Mouse (Mus musculus) bone marrow macrophage, adult 2 months (primary cell): ENCODE measurements around the gene Sorcs2. TPM values are rescaled to one million over a fixed set of nuclear protein-coding genes. Genes with fewer than 3 reads are reported as not detected.

Experiments
- H3K27ac ChIP-seq: 2 replicates; pipeline ENCODE4 v1.5.1; 2012; ENCODE audit warnings: low read depth, low read length; ENCODE audit not compliant: insufficient read depth
- H3K4me1 ChIP-seq: 2 replicates; pipeline ENCODE4 v1.6.1; 2012; ENCODE audit warnings: low read length; ENCODE audit not compliant: control insufficient read depth, insufficient read depth
- H3K4me3 ChIP-seq: 2 replicates; pipeline ENCODE4 v1.5.1; 2012; ENCODE audit warnings: mild to moderate bottlenecking, low read length, moderate library complexity; ENCODE audit not compliant: insufficient read depth
- CTCF ChIP-seq: IDR thresholded peaks from 2 replicates; pipeline ENCODE4 v1.5.1; 2012; ENCODE audit warnings: low read depth, mild to moderate bottlenecking, low read length, moderate library complexity
- POLR2A ChIP-seq: IDR thresholded peaks from 2 replicates; pipeline ENCODE4 v1.6.1; 2012; ENCODE audit warnings: mild to moderate bottlenecking, low read depth, low read length, borderline replicate concordance
- polyA plus RNA-seq: library from polyadenylated mRNA; stranded (reverse); fragments of >200 nt; gene quantifications from 2 replicates; pipeline ENCODE4 v1.2.4, GENCODE M21; 2012; ENCODE audit not compliant: missing spikeins, insufficient read depth, insufficient read length

Sorcs2 gene
- polyA plus RNA-seq, 1 experiment = 0.31 TPM

GRCm38 (mm10) chr5:36291191-36291590 lies 106.7 kb downstream of the Sorcs2 start:
- H3K4me3 ChIP-seq = no peak overlapping the region
- peak; percentile 26; the same call in 1 of the 2 replicates for TF ChIP-seq CTCF
- TF ChIP-seq POLR2A = no peak
- no peak overlapping the region for H3K27ac ChIP-seq
- H3K4me1 ChIP-seq = no peaks in the 10 kb centered on the region

DNA sequence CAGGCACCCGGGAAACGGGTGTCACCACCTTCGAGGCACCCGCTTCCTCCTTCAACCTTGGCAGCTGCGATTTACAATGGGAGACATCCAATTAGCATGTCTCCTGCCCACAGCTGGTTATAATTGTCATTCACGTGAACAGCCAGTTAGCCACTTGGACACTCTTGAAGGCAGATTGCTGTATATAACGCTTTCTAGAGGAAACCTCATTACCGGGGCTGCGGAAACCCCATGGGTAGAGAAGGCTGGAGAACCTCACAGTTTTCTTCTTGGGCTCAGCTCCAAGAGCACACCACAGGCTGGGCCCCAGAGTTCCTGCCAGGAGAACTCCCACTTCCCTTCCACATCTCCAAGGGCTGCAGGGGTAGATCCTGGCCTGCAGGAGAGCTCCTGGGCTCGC lies 112.5 kb downstream of the Sorcs2 start:
- no peaks in the 10 kb centered on the region for H3K4me1 ChIP-seq
- TF ChIP-seq CTCF (no peak), POLR2A (no peak)

GRCm38 (mm10) chr5:36279896-36280295 lies 118.0 kb downstream of the Sorcs2 start:
- Histone ChIP-seq H3K27ac (no peak overlapping the region), H3K4me3 (no peak overlapping the region), H3K4me1 (no peaks in the 10 kb centered on the region)
- TF ChIP-seq CTCF = no peak
- no peak for TF ChIP-seq POLR2A

More for the DNA sequence above, 112.5 kb downstream of the Sorcs2 start:
- Histone ChIP-seq H3K27ac (no peak overlapping the region), H3K4me3 (no peak overlapping the region)

DNA sequence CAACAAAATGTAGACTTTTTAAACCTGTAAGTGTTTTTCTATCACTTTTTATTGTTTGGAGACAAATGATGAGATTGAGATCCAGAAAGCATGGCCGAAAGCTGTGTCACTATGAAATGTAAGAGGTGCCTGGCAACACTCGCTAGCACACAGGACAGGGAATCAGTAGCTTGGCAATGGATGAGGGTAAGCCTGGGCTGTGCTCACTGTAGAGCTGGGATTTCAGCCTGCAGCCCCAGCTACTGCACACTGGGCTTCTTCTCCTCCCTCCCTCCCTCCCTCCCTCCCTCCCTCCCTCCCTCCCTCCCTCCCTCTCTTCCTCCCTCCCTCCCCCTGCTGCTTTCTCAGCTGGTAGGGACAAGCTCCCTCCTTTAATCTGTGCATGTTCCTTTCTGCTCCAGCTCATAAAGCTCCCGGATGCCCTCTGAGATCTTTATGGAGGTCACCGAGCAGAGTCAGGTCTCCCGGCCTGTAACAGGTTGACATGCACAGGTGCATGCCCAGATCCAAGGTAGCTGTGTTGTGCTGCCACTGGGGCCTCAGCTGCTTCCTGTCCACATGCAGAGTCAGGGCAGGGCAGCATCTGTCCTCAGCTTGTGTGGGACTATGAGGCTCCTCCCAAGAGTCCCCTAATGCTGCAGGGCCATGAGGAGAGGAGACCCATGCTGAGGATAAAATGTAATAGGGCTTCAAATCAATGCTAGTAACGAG lies 123.1 kb downstream of the Sorcs2 start:
- no peak overlapping the region for H3K4me3 ChIP-seq
- TF ChIP-seq CTCF = no peak
- no peak for TF ChIP-seq POLR2A
- no peak overlapping the region for H3K27ac ChIP-seq
- H3K4me1 ChIP-seq = no peaks in the 10 kb centered on the region

- no peak for TF ChIP-seq CTCF
- no peak for TF ChIP-seq POLR2A
- Histone ChIP-seq H3K27ac (no peak overlapping the region), H3K4me1 (no peaks in the 10 kb centered on the region), H3K4me3 (no peak overlapping the region)
Observed at GRCm38 (mm10) chr5:36267194-36267769, 130.7 kb downstream of the Sorcs2 start.

- Histone ChIP-seq H3K4me1 (no peaks in the 10 kb centered on the region), H3K4me3 (no peak overlapping the region), H3K27ac (no peak overlapping the region)
- TF ChIP-seq CTCF (no peak), POLR2A (no peak)
Observed at GRCm38 (mm10) chr5:36260862-36261261, 137.1 kb downstream of the Sorcs2 start.

DNA sequence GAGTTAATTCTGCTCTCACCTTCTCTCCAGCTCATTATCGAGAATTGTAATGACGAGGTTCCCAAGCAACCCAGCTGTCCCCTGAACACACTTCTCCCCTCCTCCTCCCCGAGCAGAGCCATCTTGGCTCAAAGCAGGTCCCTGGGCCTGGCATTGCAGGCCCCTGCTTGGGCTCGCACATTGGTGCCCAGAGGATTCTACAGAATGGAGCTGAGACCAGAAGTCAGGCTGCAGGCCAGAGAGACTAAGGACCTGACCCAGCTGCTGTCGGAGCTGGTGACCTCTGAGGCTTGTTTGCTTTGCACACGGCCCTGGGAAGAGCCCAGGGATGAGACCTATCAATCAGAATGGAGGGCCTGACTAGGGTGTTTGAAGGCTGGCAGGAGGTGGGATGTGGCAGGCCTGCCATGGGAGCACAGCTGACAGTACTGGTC lies 138.2 kb downstream of the Sorcs2 start:
- H3K27ac ChIP-seq = no peak overlapping the region
- no peak for TF ChIP-seq CTCF
- no peak for TF ChIP-seq POLR2A
- no peaks in the 10 kb centered on the region for H3K4me1 ChIP-seq
- H3K4me3 ChIP-seq = no peak overlapping the region

DNA sequence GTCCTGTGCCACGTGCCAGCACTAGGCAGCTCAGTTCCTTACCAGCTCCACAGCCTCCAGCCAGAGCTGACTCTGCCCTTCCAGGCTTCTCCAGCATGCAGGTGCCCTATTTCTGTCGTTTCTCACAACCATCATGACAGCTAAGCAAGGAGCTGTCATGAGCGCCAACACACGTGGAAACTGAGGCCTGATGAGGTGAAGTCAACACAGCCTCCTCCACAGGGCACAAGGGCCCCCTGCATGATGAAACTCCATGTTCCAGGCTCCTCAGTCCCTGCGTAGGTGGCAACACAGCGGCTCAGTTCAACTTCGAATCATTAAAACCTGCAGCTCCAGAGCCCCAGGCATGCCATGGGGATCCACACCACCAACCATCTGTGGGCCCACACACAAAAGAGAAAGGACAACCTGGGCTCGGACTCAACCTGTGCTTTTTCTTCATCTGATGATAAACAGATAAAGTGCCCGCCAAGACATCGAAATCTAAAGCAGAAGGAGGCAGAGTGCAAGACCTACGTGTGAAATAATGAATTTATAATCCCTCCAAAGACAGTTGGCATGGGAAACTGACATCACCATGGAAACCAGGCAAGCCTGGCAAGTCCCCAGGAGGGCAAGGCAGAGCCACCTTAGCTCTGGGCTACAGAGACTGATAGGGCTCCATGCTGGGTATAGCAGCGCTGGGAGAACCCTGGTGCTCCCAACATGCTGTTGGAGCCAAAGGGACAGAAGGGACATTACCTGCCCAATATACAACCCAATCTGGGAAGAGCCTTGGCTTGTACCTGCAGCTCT lies 139.4 kb downstream of the Sorcs2 start:
- H3K4me1 ChIP-seq = no peaks in the 10 kb centered on the region
- H3K27ac ChIP-seq = no peak overlapping the region
- no peak overlapping the region for H3K4me3 ChIP-seq
- TF ChIP-seq POLR2A (no peak), CTCF (no peak)

GRCm38 (mm10) chr5:36257008-36257407 lies 140.9 kb downstream of the Sorcs2 start:
- Histone ChIP-seq H3K4me3 (no peak overlapping the region), H3K4me1 (no peaks in the 10 kb centered on the region), H3K27ac (no peak overlapping the region)
- TF ChIP-seq CTCF (no peak), POLR2A (no peak)

DNA sequence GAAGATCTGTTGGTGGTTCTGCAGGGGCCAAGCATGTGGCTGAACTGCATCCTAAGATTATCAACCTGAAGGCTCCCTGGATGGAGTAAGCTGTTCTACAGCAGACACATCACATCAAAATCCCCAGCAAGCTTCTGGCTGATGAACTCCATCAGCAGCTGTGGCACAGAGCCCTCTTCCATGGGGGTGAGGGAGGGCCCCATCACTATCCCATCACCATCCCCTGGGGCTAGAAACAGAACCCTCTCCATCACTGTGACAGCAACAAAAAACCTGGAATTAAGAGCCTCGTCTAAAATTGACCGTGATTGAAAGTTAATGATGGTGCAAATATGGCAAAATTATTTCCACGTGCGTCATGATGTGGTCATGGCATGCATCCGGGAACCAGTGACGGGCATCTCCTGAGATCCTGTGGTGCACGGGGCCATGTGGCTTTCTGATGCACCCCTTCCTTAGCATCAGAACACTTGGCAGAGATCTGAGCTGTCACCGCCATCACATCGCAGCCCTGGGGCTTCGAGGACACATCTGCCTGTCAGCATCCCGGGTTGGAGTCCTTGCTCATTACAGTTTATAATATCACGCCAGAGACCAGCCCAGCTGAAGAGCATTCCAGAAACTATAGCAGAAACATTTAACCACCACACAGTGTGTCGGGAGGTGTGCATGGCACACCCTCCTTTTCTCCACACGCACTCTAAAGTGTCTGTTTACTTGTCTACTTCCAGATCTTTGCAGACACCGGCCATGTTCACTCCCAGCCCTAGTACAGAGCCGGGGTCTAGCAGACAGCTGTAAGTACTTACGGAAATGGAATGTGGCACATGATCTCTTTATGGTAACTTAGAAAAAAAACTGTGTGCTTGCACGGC lies 143.1 kb downstream of the Sorcs2 start:
- H3K4me3 ChIP-seq = no peak overlapping the region
- no peak overlapping the region for H3K27ac ChIP-seq
- TF ChIP-seq CTCF = no peak
- no peak for TF ChIP-seq POLR2A
- no peaks in the 10 kb centered on the region for H3K4me1 ChIP-seq
